Mouse (Mus musculus) ES-E14 (cell line): ENCODE results near the gene Mif4gd. TPM values are rescaled to one million over a fixed set of nuclear protein-coding genes. Genes with fewer than 3 reads are reported as not detected.

Experiments used
- DNase-seq: peaks from one replicate; pipeline ENCODE4 v3.0.0-alpha.2; 2013; ENCODE audit warnings: low read depth, low spot score
- H3K27ac ChIP-seq: 2 replicates; pipeline ENCODE4 v1.5.1; 2012; ENCODE audit warnings: low read depth, mild to moderate bottlenecking, low read length, moderate library complexity, mixed read lengths; ENCODE audit not compliant: poor library complexity, insufficient read depth, severe bottlenecking
- H3K36me3 ChIP-seq: 2 replicates; pipeline ENCODE4 v1.6.1; 2012; ENCODE audit warnings: mild to moderate bottlenecking, low read length, moderate library complexity, mixed read lengths; ENCODE audit not compliant: control insufficient read depth, poor library complexity, insufficient read depth, severe bottlenecking
- H3K4me1 ChIP-seq, 2 experiments: fragments of 150-350 bp in 1 of 2; sonication (generic) in 1 of 2; 2 replicates each; pipeline ENCODE4 v1.6.1; 2012; ENCODE audit warnings: low read length in 2 of 2, mild to moderate bottlenecking in 1 of 2, mixed read lengths in 1 of 2; ENCODE audit not compliant: control insufficient read depth in 2 of 2, insufficient read depth in 2 of 2, poor library complexity in 1 of 2
- H3K4me3 ChIP-seq, 2 experiments: fragments of 150-350 bp in 1 of 2; sonication (generic) in 1 of 2; 2 replicates each; pipeline ENCODE4 v1.5.1; 2012; ENCODE audit warnings: low read length in 2 of 2, low read depth in 1 of 2, mild to moderate bottlenecking in 1 of 2, mixed read lengths in 1 of 2; ENCODE audit not compliant: insufficient read depth in 1 of 2, poor library complexity in 1 of 2, severe bottlenecking in 1 of 2
- H3K9ac ChIP-seq: 2 replicates; pipeline ENCODE4 v1.6.1; 2012; ENCODE audit warnings: low read depth, mild to moderate bottlenecking, low read length, mixed read lengths; ENCODE audit not compliant: poor library complexity, insufficient read depth, severe bottlenecking
- H3K9me3 ChIP-seq: fragments of 150-350 bp; sonication (generic); 2 replicates; pipeline ENCODE4 v1.6.1; 2012; ENCODE audit warnings: low read depth, mild to moderate bottlenecking, low read length; ENCODE audit not compliant: control insufficient read depth, insufficient read depth
- CHD2 ChIP-seq: IDR thresholded peaks from 2 replicates; pipeline ENCODE4 v1.6.1; 2014; ENCODE audit warnings: mild to moderate bottlenecking, low read depth, low read length, inconsistent platforms
- HCFC1 ChIP-seq: IDR thresholded peaks from 2 replicates; pipeline ENCODE4 v1.6.1; 2012; ENCODE audit warnings: low read length, inconsistent platforms, borderline replicate concordance; ENCODE audit not compliant: insufficient read depth
- MAFK ChIP-seq: IDR thresholded peaks from 2 replicates; pipeline ENCODE4 v1.6.1; 2014; ENCODE audit warnings: mild to moderate bottlenecking, low read depth, low read length, inconsistent platforms; ENCODE audit not compliant: insufficient read depth
- ZC3H11A ChIP-seq: IDR thresholded peaks from 2 replicates; pipeline ENCODE4 v1.6.1; 2012; ENCODE audit warnings: low read depth, mild to moderate bottlenecking, inconsistent platforms, low read length, borderline replicate concordance
- ZNF384 ChIP-seq: IDR thresholded peaks from 2 replicates; pipeline ENCODE4 v1.6.1; 2012; ENCODE audit warnings: low read depth, low read length, inconsistent platforms
- in situ Hi-C, 2 experiments: fragments of 600-800 bp; cut with MboI; formaldehyde crosslinking; loops; one replicate each; pipeline ENCODE4 v1.15.1; 2025; ENCODE audit warnings: low sequenced_read_pairs in 2 of 2, inconsistent platforms in 1 of 2; ENCODE audit not compliant: unreplicated experiment in 2 of 2
- total RNA-seq: library from RNA; depleted of rRNA; stranded (reverse); fragments of 300-350 nt; gene quantifications from 2 replicates; pipeline ENCODE4 v1.2.3, GENCODE M21; 2012

Gene Mif4gd
- total RNA-seq, 1 experiment = 63.8 TPM

DNA sequence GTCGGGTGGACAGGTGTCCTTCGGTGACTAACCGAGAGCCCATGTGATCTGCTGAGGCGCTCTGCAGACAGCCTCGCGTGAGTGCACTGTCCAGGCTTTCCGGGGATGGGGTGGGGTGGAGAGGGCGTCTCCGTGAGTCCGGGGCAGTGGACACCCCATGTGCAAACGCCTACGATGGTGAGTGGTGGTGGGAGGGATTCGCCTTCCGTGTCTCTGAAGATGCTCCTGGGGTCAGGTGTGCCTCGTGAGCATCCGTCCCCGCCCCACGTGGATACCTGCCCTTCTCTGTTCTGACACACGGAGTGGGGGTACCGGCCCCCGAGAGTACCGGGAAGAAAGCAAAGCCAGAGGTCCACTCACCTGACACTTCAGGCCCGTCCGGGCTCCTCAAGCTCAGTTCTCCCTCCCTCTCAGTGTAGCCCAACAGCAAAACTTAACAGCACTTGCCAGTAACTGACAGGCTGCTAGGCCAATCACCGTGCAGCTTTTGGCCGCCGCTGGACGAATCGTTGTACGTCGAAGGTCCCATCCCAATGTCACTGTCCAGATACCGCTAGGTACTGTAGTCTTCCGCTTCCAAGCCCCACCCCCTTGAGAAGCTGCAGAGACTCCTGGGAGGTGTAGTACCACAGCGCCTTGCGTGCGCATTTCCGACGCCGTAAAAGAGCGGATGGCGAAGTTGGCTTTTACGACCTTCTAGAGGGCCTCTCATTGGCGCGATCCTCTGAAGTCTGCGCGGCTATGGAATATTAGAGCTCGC is 15.1 kb upstream of the Mif4gd start, which contains the start of gene Slc25a19:
TSS of gene Slc25a19 (minus strand) at position 591 of the 760 bp plus-strand sequence.
- TF ChIP-seq ZNF384 (no peak), ZC3H11A (no peak), CHD2 (peak; percentile 82; the same call in 1 of the 2 replicates), MAFK (no peak), HCFC1 (peak; percentile 91)
- H3K9ac ChIP-seq = peak within 1 kb of the TSS; percentile 65
- in situ Hi-C loops = no loop called here
- DNase-seq = peak; percentile 100
- no peak within 1 kb of the TSS for H3K27ac ChIP-seq
- peaks cover 6% of the 10 kb centered on the region for H3K36me3 ChIP-seq
- H3K4me1 ChIP-seq = peaks cover 8 to 12% of the 10 kb centered on the region in 2 experiments; a peak in 3 of 4 replicates
- peak within 1 kb of the TSS; percentile 69 to 91 for H3K4me3 ChIP-seq
- H3K9me3 ChIP-seq = no peaks in the 10 kb centered on the region

DNA sequence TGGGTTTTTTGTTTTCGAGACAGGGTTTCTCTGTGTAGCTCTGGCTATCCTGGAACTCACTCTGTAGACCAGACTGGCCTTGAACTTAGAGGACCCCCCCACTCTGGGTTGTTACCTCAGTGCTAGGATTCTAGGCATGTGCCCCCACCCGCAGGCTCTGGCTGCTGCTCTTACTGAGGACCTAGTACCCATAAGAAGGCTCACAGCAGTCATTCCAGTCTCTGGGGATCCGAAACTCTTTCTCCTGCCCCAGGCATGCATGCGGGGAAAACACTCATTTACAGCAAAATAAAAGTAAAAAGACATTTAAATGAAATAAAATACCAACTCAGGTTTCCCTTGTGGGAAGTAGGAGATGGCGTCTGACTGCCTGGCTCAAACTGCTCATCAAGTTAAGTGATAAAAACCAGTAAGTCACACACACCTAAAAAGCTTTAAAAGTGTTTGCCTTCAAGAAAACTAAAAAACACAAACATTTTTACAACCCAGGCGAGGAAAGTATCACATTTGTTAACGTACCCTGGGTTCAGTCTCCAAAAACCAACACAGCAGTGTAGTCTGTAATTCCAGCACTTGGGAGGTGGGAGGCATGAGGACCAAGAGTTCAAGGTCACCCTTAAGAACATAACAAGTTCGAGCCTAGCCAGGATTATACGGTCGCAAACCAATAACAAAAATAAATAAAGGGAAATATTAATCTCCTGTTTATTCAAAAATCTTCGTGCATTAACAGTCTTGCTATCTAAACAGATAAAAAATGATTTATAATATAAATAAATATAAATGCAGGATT is 14.3 kb upstream of the Mif4gd start:
- no peak for TF ChIP-seq CHD2
- TF ChIP-seq HCFC1 = no peak
- no peak for TF ChIP-seq MAFK
- TF ChIP-seq ZC3H11A = no peak
- no peak for TF ChIP-seq ZNF384
- no peak overlapping the region for H3K9ac ChIP-seq
- peaks cover 8% of the 10 kb centered on the region in 2 experiments; a peak in 3 of 4 replicates for H3K4me1 ChIP-seq
- no peak for DNase-seq
- peaks cover 14% of the 10 kb centered on the region for H3K36me3 ChIP-seq
- peak overlapping the region; percentile 69 to 91; a peak in 3 of 4 replicates for H3K4me3 ChIP-seq
- no peaks in the 10 kb centered on the region for H3K9me3 ChIP-seq
- in situ Hi-C loops = no loop called here
- H3K27ac ChIP-seq = no peak overlapping the region

DNA sequence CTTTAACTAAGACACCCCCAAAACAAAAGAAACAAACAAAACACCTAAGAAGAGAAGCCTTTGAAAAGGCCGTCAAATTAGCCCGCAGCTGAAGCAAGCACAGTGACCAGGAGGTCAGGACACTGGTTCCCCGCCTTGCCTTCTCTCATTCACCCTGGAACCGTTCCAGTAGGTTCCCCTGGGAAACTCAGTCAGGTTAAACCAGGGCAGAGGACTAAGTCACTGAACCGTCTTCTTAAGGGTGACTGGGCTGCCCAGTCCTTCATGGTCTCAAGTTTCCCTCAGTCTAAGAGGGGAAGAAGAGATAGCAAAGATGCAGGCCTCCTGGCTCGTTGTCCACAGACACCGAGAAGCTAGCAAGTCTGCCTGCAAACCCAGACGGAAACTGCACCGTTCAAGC is 13.1 kb upstream of the Mif4gd start:
- Histone ChIP-seq H3K9ac (no peak overlapping the region), H3K9me3 (no peaks in the 10 kb centered on the region), H3K36me3 (peaks cover 14% of the 10 kb centered on the region), H3K27ac (no peak overlapping the region), H3K4me3 (no peak overlapping the region), H3K4me1 (peaks cover 7 to 11% of the 10 kb centered on the region in 2 experiments)
- DNase-seq = no peak
- in situ Hi-C loops = no loop called here
- no peak for TF ChIP-seq CHD2

DNA sequence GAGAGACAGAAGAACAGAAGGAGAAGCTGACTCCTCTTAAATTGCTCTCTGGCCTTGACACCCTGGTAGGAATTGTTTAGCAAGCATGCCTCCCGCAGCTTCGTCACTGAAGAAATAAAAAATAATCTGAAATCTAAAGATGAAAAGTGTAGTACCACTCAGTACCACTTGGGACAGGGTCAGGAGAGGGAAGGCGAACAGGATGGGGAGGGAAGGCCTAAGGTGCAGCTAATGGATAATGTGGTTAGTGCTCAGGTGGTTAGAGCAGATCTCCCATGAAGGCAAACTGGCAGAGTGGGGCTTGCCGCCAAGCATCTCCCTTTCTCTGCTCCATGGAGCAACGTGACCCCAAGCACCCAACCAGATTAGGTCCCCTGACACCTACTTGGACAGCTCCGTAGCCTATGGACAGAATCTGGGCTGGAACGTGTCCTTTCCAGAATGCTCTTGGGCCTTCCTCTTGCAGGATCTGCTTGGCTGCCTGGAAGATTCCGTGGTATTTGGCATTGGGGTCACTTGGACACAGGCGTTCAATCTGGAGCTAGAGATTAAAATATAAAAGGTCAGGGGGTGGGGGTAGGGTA is 10.8 kb upstream of the Mif4gd start:
- TF ChIP-seq ZC3H11A (no peak), MAFK (no peak), HCFC1 (no peak), CHD2 (no peak), ZNF384 (no peak)
- in situ Hi-C loops = no loop called here
- no peak overlapping the region for H3K4me3 ChIP-seq
- H3K9me3 ChIP-seq = no peaks in the 10 kb centered on the region
- no peak for DNase-seq
- H3K9ac ChIP-seq = no peak overlapping the region
- H3K4me1 ChIP-seq = peaks cover 4 to 10% of the 10 kb centered on the region in 2 experiments; a peak in 3 of 4 replicates
- H3K36me3 ChIP-seq = peaks cover 21% of the 10 kb centered on the region
- H3K27ac ChIP-seq = no peak overlapping the region
